Mouse (Mus musculus) 3T3-L1 (cell line): ENCODE measurements around the gene Prkag2.
A peak's percentile ranks its signal among the peaks of the same experiment; 100 is the strongest.

Experiments used
- DNase-seq: peaks from one replicate; pipeline ENCODE4 v3.0.0-alpha.2; 2015; ENCODE audit warnings: low read depth, low spot score

The Prkag2 gene

DNA sequence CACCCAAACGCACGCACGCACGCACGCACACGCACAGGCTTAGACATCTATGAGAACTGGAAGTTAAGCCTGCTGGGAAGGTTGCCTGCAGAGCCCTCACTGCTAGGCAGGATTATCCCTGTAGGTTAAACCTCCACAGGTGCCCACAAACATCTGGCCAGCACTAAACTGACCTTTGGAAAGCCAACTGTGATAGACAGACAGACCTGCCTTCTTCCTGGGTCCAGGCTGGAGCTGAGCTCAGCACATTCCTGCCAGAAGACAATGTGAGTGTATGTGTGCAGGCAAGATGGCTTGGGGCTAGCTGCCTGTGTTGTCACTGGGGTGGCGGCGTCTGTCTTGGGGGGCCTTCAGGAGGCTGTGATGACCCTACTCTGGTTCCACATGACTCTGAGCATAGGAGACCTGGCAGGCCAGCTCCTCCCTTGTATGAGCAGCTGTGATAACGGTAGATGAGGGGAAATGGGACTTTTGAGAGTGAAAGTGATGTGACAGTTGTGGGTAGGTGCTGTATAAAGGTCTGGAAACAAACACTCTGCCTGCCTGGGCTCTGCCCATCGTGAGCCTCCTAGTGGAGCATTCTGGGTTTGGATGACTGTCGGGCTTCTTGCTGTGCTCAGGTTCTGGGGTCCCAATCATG lies 131.1 kb downstream of the Prkag2 start:
- peak; percentile 15 for DNase-seq

- DNase-seq = no peak
Observed at GRCm38 (mm10) chr5:24968792-24969191, 131.7 kb downstream of the Prkag2 start.

DNA sequence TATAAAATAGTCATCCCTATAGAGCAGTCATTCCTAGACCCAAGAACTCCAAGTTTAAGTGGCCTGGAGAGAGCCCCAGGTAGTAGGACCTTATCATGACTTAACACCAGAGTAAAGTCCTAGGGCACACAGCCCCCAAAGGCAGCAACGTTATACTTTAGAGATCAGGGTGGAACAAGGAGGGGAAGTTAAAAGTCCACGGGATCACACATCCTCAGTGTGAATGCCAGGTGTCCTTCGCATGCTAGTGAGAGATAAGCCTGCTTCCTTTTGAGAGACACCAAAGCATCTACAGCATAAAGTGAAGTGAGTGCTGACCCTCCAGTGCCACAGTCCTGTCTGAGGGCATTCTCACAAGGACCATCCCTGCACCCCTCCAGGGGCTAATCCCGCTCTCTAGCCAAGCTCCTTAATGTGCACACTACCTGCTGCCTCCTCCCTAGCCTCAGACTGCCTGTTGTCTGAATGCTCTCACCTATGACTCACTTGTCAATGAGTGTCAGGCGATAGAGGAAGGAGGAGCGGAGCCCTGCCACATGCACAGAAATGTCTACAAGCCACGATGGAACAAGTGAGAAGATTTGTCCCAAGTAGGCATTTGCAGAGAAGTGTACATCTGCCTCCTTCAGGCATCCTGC lies 132.4 kb downstream of the Prkag2 start:
- no peak for DNase-seq

- DNase-seq = no peak
Observed at GRCm38 (mm10) chr5:24963776-24964175, 136.7 kb downstream of the Prkag2 start.

GRCm38 (mm10) chr5:24960791-24961190 lies 139.7 kb downstream of the Prkag2 start:
- no peak for DNase-seq

DNA sequence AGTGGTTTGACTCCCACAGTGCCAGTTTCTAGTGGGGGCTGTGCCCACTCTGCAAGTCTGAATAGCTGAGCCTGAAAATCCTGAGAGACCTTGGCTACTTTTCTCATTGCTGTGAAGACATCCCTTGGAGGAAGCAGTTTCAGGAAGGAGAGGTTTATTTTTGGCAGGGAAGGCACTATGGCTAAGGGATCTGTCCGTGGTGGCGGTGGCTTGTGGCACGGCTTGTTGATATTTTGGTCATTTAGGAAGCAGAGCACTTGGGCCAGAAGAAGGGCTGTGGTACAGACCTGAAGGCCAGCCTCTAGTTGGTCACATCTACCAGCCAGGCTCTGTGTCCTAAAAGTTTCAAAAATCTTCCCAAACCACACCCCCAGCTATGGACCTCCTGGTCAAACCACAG lies 140.7 kb downstream of the Prkag2 start:
- no peak for DNase-seq

GRCm38 (mm10) chr5:24958596-24958995 lies 141.8 kb downstream of the Prkag2 start:
- DNase-seq = no peak

DNA sequence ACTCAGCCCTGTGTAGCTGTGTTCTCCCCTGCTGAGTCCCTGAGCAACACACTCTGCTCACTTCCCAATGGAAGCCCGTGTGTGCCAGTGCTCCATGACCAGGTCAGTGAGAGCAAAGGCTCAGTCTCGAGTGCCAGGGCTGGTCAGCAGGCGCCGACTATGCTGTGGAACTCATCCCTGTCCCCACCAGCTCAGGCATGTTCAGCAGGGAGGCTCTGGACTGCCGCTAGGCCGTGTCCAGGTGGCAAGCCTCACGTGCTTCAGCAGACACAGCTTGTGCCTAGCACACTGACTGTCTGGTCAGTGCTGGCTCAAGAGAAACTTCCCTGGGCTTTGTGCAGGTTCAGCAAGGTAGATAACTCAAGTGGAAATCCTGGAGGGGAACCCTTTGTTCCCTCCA lies 143.6 kb downstream of the Prkag2 start:
- DNase-seq = no peak

DNA sequence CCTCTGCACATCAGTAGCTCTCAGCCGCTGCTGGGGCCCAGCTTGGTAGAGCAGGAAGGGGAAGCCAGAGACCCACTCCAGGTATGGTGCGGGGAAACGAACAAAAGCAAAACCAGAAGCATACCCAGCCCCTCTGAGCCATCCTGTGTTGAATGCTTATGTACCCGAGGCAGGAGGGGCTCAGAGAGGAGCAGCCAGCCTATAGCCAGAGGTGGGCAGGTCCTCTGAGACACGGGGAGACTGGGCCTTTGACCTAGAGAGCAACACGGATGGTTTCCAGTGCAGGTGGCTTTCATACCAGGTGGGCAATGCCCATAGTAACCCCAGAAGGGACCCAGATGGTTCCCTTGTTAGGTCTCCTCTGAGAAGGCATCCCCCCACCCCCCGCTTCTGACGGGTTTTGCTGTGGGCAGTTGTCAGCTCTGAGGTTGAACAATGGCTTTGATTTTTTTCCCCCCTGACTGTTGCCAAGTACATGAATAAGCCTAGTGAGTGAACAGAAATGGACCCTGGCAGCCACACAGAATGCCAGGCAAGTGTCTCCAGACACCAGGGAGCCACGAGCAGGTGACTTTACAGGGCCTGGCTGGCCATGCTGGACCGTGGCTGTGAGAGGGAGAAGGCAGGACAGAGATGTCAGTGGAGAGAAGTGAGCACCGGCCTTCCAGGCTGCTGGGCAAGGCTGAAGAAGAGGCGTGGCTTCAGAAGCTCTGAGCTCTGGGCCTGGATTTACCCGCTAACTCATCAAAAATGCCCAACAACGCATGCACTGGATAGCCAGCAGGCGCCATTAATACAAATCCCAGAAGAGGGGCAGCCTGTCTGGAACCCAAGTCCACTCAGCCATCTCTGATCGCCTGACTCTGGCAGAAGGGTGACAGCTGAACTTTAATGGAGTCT lies 147.3 kb downstream of the Prkag2 start:
- DNase-seq = no peak

GRCm38 (mm10) chr5:24952212-24952611 lies 148.2 kb downstream of the Prkag2 start:
- DNase-seq = no peak

DNA sequence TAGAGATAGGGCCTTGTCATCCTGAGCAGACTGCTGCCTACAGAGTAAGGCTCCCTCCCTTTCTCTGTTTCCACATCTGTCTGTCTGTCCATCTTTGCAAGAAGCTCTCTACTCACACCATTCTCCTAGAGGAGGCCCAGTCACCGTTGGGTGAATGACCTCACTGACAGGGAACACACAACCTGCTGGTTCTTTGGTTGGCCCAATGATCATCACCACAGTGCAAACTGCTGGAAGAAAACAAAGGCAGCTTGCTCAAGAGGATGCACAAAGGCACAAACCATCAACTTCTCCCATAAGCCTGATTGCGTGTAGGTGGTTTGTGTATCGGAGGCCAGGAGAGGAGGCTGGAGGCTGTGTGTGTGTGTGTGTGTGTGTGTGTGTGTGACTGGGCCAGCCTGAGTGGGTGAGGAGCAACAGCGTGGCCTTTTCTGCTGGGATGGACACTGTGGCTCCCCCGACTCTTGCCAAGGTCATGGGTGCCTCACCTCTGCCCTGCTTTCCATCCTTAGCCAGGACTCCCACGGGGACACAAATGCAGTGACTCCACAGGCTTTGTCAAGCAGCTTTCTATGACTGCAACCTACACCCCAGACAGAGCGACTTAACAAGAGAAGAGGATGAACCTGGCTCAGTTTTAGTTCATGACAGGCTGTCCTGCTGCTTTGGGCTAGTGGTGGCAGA lies 149.4 kb downstream of the Prkag2 start:
- DNase-seq = no peak

- DNase-seq = no peak
Observed at GRCm38 (mm10) chr5:24950039-24950438, 150.4 kb downstream of the Prkag2 start.

- DNase-seq = peak; percentile 13
Observed at GRCm38 (mm10) chr5:24938046-24938822, 162.2 kb downstream of the Prkag2 start.

DNA sequence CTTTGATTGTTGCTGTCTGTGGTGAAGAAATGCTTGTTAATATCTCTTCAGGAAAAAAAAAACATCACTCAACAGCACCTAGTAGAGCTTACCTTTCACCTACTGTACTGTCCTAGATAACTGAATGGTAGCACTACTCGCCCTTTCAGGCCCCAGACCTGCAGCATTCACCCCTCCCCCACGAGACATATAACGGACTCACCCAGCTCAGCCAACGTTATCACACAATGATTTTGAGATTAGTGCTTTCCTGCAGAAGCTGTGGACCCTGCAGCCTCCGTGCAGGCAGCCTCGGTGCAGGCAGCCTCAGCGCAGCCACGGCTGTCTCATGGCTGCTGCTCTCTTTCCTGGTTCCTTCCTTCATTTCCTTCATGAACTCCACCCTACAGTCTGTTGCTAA lies 164.0 kb downstream of the Prkag2 start:
- no peak for DNase-seq

DNA sequence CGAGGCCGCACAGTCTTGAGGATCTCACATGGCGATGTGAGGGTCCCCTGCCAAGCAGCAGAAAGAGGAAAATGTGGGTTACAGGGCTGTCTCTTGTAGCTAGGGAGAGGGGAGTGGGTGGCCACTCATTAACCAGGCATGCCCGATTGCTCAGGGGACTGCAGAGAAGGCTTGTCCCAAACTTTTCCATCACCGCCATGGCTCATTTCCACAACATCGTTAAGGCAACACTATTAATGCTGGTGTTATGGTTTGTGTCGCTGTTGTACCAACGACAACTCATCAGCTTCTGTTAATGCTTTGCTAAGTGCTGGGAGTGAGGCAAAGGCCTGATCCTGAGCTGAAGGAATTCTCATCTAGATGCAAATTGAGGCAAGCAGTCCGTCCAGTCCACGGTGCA lies 165.0 kb downstream of the Prkag2 start:
- DNase-seq = no peak

DNA sequence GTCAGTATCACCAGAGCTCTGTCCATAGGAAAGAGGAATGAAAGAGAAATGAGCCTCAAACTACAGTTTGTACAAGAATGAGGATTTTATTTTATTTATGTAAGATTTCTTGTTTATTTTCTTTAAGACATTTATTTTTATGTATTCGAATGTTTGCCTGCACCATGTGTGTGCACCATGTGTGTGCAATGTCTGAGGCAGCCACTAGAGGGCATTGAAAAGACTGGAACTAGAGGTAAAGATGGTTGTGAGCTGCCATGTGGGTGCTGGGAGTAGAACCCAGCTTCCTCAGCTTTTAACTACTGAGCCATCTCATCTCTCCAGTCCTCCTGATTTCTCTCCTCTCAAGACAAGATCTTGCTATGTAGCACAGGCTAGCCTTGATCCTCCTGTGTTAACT lies 166.7 kb downstream of the Prkag2 start:
- peak; percentile 9 for DNase-seq

DNA sequence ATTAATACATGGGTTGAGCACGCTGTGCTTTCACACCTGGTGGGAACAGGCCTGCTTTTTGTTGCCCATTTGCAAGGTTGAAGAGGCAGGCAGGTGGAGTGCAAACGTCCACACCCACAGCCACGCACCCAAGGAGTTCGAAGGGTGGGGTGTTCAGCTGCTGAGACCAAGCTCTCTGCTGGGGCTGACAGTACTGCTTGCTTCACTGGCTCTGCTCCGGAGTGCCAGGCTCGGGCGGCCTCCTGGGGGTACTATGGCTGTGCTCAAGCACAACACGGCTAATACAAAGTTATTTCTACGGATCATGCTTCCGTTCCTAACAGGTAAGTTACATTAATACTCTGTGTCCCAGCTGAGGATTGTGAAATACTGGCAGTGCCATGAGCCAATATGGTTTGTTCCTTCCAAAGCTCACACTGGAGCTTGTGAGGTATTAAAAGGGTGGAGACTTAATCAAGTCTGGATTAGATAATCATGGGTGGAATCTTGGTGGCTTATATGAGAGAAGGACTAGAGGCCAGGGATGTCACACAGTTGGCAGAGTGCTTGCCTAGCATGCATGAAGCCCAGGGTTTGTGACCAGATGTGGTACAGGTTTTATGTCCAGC lies 168.8 kb downstream of the Prkag2 start:
- DNase-seq = no peak

DNA sequence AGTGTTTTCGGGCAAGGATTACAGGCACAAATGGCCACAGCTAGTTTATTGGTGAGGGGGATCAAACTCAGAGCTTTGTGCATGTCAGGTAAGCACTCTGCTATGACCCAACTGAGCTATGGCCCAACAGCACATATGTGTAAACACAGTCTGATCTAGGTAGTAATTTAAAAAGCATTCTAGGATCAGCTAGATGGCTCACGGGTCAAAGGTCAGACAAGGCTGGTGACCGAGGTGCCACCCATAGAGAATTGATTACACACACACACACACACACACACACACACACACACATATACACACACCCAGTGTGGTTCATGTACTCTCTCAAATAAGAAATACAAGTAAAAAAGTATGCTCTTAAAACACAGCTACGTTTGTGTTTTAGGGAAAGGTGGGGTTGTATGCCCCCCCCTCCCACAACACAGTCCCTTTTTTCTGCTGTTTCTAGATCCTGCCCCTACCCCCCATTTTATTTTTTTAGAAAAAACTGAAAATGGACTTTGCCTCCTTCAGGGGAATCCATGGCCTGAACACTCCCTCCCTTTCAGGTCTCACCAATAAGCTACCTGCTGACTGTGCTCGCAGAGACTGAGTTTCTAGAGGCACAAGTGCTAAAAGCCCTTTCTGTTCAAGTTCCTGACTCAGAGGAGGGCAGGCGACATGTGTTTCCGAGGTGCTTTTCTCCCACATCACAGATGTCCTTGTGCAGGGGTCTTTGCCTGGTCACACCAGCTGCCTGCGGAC lies 169.4 kb downstream of the Prkag2 start:
- no peak for DNase-seq

GRCm38 (mm10) chr5:24928816-24929215 lies 171.6 kb downstream of the Prkag2 start:
- DNase-seq = no peak

GRCm38 (mm10) chr5:24927706-24928105 lies 172.7 kb downstream of the Prkag2 start:
- no peak for DNase-seq
